Mouse (Mus musculus): ENCODE results near the gene Traip. TPM values are rescaled to one million over a fixed set of nuclear protein-coding genes. Genes with fewer than 3 reads are reported as not detected.
A peak's percentile ranks its signal among the peaks of the same experiment; 100 is the strongest.
"Not testable (repeated sequence)": the region's sequence is repeated elsewhere in the genome, so short reads cannot be mapped to it uniquely, and the experiment has no call there.

Gene Traip
- polyA plus RNA-seq, 1 experiment from 2014 or later: 38.8 TPM

DNA sequence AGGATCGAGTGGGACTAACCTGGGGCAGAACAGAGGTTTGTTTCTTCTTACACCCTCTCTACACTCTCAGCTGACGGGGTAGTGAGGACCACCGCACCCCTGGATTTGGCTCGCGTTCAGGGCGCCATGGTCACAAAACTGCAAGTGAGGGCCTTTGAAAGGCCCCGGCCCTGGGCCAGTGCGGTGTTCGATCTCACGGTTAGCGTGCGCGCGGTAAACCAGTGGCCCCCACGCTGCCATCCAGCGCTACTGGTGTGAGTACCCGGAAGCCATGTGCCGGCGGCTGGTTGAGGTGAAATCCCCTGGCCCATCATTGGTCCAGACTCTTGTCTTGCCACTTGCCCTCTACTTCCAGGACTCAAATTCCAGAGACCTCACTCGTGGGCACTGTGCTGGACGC lies 45.6 kb downstream of the Traip start:
- Histone ChIP-seq H3K27me3 (replicated peaks; ENCODE audit: low read depth, poor library complexity, severe bottlenecking) (no peaks in the 10 kb centered on the region), H3K9me3 (no peaks in the 10 kb centered on the region), H3K4me3 (no peak overlapping the region), H3K36me3 (replicated peaks) (no peaks in the 10 kb centered on the region), H3K27ac (replicated peaks) (no peak overlapping the region), H3K4me1 (peaks cover 8% of the 10 kb centered on the region)
- DNase-seq (ENCODE audit: low spot score): no peak
- WGBS: 92% methylated on average over 21 of the region's 21 CpGs

DNA sequence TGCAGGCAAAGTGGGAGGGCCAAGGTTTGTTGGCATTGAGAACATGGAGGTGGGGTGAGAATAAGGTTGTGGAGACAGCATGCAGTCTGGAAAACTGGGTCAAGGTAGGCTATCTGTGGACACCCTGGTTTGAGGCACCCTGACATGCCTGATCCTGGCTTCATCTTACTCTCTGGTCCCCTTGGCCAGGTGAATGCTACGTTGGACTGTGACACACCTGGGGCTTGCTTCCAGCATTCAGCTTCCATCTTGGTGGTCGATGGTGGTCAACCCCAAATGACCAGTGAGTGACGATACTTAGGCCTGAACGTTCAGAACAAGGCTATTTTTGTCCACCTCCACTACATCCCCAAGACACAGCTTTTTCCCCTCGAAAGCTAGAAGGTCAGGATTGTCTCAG lies 46.1 kb downstream of the Traip start, which contains the start of gene Gm20662:
Gene Gm20662, plus strand, starts transcription at position 301 of the 400 bp plus-strand sequence.
- no peak for DNase-seq (ENCODE audit: low spot score)
- H3K4me3 ChIP-seq: no peak within 1 kb of the TSS
- H3K36me3 ChIP-seq (replicated peaks): no peaks in the 10 kb centered on the region
- no peak within 1 kb of the TSS for H3K27ac ChIP-seq (replicated peaks)
- H3K27me3 ChIP-seq (replicated peaks; ENCODE audit: low read depth, poor library complexity, severe bottlenecking): no peaks in the 10 kb centered on the region
- WGBS: 93% methylated on average over 5 of the region's 5 CpGs
- H3K9me3 ChIP-seq: no peaks in the 10 kb centered on the region
- peaks cover 8% of the 10 kb centered on the region for H3K4me1 ChIP-seq

DNA sequence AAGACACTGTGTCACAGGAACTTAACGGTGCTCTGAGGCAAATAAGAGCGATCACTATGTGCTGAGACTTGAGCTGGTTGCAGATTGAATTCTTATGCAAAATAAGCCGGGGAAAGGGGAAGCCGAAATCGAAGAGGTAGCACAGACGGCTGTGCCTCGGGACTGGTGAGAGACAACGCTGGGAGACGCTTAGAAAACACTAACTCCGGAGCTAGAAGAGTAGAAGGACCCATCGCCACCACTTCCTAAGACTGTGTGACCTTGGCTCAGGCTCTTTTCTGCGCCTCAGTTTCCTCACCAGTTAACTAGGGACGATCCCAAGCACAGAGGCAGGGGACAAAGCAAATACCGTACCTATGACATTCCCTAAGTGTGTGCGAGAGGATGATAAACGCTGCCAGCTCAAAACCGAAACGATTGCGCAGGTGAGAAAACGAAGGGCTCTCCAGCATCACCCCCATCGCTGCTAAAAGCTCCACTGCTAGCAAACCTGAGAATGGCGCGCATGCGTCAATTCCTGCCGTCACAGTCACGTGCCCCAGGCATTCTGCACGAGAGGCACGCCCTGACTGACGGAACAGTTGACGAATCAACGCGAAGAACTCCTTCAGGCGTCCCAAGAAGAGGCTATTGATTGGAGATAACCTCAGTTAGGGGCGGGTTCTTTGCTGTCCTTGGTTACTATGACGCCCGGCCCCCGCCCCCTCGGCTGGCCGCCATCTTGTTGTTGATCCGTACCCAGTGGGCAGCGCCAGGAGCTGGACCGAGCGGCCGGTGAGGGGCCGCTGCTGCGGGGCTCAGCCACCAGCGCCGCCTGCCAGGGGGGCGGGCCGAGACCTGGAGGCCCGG lies 52.2 kb downstream of the Traip start, which contains the start of gene Ip6k1:
Gene Ip6k1, plus strand, starts transcription at position 580 of the 849 bp plus-strand sequence.
- peak within 1 kb of the TSS; percentile 97 for H3K27ac ChIP-seq (replicated peaks)
- peaks cover 9% of the 10 kb centered on the region for H3K36me3 ChIP-seq (replicated peaks)
- peaks cover 27% of the 10 kb centered on the region for H3K4me1 ChIP-seq
- peak within 1 kb of the TSS; percentile 97 for H3K4me3 ChIP-seq
- DNase-seq (ENCODE audit: low spot score): peak; percentile 99
- WGBS: under 1% methylated on average over 51 of the region's 51 CpGs
- no peaks in the 10 kb centered on the region for H3K9me3 ChIP-seq
- H3K27me3 ChIP-seq (replicated peaks; ENCODE audit: low read depth, poor library complexity, severe bottlenecking): no peaks in the 10 kb centered on the region

DNA sequence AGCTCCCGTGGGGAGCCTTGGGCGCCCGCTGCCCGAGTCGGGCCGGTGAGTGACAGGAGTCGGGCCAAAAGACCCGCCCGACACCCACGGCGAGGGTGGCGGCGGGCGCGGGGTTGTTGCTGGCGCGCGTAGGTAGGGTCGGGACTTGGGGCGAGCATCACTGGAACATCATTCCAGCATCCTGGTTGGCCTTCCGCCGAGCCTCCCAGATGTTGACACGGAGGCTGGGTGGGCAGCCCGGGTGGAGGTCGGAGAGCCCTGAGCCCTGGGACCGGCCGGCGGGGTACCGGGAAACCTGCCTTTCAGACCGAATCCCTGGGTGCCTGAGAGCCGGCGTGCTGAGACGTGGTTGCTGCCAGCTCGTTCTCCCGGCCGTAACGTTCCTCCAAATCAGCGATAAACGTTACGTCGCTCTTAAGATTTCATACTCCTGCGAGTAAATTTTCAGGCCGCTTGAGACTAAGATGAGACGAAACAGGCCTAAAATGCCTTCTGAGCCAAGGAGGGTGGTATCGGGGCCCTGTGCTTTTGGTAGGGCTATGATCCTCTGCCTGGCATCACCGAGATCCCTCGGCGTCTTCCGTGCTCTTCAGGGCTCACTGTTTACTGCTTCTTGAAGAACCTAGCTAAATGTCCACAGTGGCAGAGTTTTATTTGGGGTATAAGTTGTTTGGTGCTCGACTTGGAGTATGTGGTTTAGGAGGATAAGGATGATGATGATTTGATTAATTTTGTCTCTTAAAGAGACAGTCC lies 53.0 kb downstream of the Traip start:
- peak overlapping the region; percentile 97 for H3K27ac ChIP-seq (replicated peaks)
- H3K4me3 ChIP-seq: peak overlapping the region; percentile 97
- no peak for DNase-seq (ENCODE audit: low spot score)
- no peaks in the 10 kb centered on the region for H3K9me3 ChIP-seq
- peaks cover 10% of the 10 kb centered on the region for H3K36me3 ChIP-seq (replicated peaks)
- under 1% methylated on average over 50 of the region's 50 CpGs for WGBS
- no peaks in the 10 kb centered on the region for H3K27me3 ChIP-seq (replicated peaks; ENCODE audit: low read depth, poor library complexity, severe bottlenecking)
- peaks cover 27% of the 10 kb centered on the region for H3K4me1 ChIP-seq

DNA sequence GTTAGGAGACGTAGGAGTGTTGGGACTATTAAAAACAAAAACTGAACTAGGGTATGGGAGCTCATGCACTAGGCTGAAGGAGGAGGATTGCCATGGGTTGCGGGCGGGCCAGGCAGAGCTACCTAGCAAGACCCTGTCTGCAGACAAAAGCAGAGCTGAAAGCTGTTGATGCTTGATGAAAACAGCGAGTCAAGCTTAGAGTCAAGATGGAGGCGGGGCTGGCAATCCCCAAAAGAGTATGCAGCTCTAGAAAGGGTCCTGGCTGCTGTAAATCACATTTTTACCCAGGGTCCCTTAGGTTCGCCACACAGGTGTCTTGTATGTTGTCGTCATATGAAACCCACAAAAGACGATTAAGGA lies 53.6 kb downstream of the Traip start:
- Histone ChIP-seq H3K9me3 (no peaks in the 10 kb centered on the region), H3K4me1 (peaks cover 27% of the 10 kb centered on the region), H3K27me3 (replicated peaks; ENCODE audit: low read depth, poor library complexity, severe bottlenecking) (no peaks in the 10 kb centered on the region), H3K36me3 (replicated peaks) (peaks cover 16% of the 10 kb centered on the region), H3K27ac (replicated peaks) (peak overlapping the region; percentile 97), H3K4me3 (peak overlapping the region; percentile 97)
- DNase-seq (ENCODE audit: low spot score): peak; percentile 21
- 23% methylated on average over 8 of the region's 8 CpGs for WGBS

DNA sequence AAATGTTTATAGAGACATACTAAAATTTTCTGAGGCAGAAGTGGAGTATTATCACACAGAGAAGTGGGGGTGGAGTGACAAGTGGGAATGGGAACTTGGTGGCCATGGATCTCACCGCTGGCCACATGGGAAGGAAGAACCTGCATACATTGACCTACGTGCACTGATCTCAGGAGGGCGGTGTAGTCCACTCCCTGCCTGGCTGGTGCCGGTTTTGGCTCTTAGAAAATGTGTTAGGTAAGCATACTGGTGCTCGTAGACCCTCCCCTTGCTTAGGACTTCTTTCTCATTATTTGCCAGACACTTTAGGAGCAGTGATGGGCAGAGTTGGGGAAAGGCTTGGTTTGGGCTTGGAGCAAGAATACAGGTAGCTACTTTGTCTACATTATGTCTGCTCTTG lies 58.1 kb downstream of the Traip start:
- peaks cover 44% of the 10 kb centered on the region for H3K36me3 ChIP-seq (replicated peaks)
- peaks cover 19% of the 10 kb centered on the region for H3K4me1 ChIP-seq
- no peaks in the 10 kb centered on the region for H3K9me3 ChIP-seq
- H3K27ac ChIP-seq (replicated peaks): no peak overlapping the region
- no peaks in the 10 kb centered on the region for H3K27me3 ChIP-seq (replicated peaks; ENCODE audit: low read depth, poor library complexity, severe bottlenecking)
- no peak overlapping the region for H3K4me3 ChIP-seq
- 93% methylated on average over 5 of the region's 5 CpGs for WGBS
- no peak for DNase-seq (ENCODE audit: low spot score)

DNA sequence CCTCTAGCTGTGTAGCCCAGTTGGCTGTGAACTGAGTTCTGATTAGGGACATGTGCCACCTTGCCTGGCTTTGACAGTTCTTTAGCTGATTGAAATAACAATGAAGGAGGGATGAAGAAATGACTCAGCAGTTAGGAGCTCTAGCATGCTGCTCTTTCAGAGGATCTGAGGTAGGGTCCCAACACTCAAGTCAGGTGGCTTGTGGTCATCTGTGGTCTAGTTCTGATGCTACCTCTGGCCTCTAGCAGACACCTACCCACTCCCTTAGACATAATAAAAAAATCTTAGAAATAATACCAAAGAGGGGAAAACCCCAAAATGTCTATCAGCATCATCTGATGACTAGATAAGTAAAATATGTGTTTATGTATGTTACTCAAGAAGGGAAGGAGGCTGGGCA lies 60.4 kb downstream of the Traip start:
- Histone ChIP-seq H3K27ac (replicated peaks) (no peak overlapping the region), H3K36me3 (replicated peaks) (peaks cover 54% of the 10 kb centered on the region)
- DNase-seq (ENCODE audit: low spot score): no peak

DNA sequence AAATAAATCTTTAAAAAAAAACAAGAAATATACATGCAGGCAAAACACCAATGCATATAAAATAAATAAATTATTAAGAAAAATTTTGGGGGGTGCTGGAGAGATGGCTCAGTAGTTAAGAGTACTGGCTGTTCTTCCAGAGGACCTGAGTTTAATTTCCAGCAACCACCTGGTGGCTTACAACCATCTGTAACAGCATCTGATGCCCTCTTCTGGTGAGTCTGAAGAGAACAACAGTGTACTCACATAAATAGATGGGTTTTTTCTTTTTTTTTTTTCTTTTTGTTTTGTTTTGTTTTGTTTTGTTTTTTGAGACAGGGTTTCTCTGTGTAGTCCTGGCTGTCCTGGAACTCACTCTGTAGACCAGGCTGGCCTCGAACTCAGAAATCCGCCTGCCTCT lies 63.6 kb downstream of the Traip start:
- not testable (repeated sequence) for H3K9me3 ChIP-seq; H3K27ac ChIP-seq (replicated peaks); DNase-seq (ENCODE audit: low spot score); H3K27me3 ChIP-seq (replicated peaks; ENCODE audit: low read depth, poor library complexity, severe bottlenecking); H3K4me3 ChIP-seq; H3K4me1 ChIP-seq
- WGBS: 95% methylated on average over 2 of the region's 2 CpGs
- H3K36me3 ChIP-seq (replicated peaks): peaks cover 70% of the 10 kb centered on the region

More for the DNA sequence above, 60.4 kb downstream of the Traip start:
- Histone ChIP-seq H3K27me3 (replicated peaks; ENCODE audit: low read depth, poor library complexity, severe bottlenecking) (no peaks in the 10 kb centered on the region), H3K4me3 (no peak overlapping the region), H3K9me3 (no peaks in the 10 kb centered on the region), H3K4me1 (no peaks in the 10 kb centered on the region)

DNA sequence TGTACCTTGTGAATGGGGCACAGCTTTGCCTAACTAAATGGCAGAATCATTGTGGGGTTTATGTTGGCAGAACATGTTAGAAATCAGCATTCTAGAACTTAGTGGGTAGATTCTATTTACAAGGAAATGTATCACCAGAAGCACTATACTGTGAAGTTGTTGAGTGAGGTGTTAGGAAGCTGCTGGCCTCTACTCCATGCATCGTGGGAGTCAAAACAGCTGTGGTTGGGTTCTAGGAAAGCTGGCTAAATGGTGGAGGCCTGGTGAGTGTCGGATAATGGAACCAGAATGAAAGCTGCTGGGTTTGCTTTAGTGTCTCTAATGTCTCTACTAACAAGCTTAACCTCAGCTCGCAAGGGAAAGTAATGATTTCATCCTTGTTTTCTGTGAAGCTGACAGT lies 67.2 kb downstream of the Traip start:
- DNase-seq (ENCODE audit: low spot score): no peak
- WGBS: 86% methylated on average over 3 of the region's 3 CpGs
- no peaks in the 10 kb centered on the region for H3K9me3 ChIP-seq
- H3K36me3 ChIP-seq (replicated peaks): peaks cover 55% of the 10 kb centered on the region
- H3K27ac ChIP-seq (replicated peaks): no peak overlapping the region
- H3K27me3 ChIP-seq (replicated peaks; ENCODE audit: low read depth, poor library complexity, severe bottlenecking): no peaks in the 10 kb centered on the region
- H3K4me3 ChIP-seq: no peak overlapping the region
- H3K4me1 ChIP-seq: no peaks in the 10 kb centered on the region

DNA sequence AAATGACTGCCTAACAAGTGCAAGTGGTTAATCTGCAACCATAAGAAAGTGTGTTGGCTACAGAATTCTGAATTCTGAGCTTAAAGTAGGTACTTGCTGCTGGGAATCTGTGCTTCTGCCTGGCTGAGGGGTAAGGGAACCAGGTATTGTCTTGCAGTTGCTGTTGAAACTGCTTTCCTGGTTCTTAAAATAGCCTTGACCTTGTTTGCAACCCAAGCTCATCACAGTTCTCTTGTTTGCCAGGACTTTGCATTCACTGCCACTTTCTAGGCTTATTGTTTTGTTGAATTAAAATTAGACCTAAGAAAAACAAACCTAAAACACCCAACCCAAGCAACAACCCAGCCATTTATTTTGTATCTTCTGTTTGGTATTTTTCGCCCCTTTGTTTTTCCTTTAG lies 70.8 kb downstream of the Traip start:
- no peaks in the 10 kb centered on the region for H3K9me3 ChIP-seq
- WGBS: 88% methylated on average over 1 of the region's 1 CpGs
- H3K36me3 ChIP-seq (replicated peaks): peaks cover 44% of the 10 kb centered on the region
- H3K4me3 ChIP-seq: no peak overlapping the region
- H3K27ac ChIP-seq (replicated peaks): no peak overlapping the region
- no peak for DNase-seq (ENCODE audit: low spot score)
- no peaks in the 10 kb centered on the region for H3K27me3 ChIP-seq (replicated peaks; ENCODE audit: low read depth, poor library complexity, severe bottlenecking)
- no peaks in the 10 kb centered on the region for H3K4me1 ChIP-seq
